Mouse (Mus musculus): ENCODE measurements around the gene Dgcr8. TPM values are rescaled to one million over a fixed set of nuclear protein-coding genes. Genes with fewer than 3 reads are reported as not detected.

Dgcr8 gene
- total RNA-seq, 4 experiments from 2014 or later: 10.7 to 14.7 (median 12.5) TPM

DNA sequence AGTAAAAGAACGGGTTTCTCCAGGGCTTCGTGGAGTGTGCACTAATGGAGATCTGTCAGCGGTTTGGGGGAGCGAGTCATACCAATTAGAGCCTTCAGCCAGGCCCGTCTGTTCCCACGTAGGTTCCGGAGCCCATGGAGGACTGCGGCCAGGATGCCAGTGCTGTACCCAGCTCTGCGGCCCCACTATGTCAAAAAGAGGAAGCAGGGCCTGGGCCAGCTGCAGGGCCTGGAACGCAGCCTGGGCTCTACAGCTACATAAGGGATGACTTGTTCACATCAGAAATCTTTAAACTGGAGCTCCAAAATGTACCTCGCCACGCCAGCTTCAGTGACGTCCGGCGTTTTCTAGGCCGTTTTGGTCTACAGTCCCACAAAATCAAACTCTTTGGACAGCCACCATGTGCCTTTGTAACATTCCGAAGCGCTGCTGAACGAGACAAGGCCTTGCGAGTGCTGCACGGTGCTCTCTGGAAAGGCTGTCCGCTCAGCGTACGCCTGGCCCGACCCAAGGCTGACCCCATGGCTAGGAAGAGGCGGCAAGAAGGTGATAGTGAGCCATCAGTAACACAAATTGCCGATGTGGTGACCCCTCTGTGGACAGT lies 39.6 kb downstream of the Dgcr8 start:
- no peak for DNase-seq (ENCODE audit: low spot score in 2 of 2)

GRCm38 (mm10) chr16:18248433-18249363 lies 40.3 kb downstream of the Dgcr8 start, which contains the start of the genes Trmt2a and Ranbp1:
Gene Trmt2a, plus strand, starts transcription at chr16:18248679.
Gene Ranbp1, minus strand, starts transcription at chr16:18248732.
- DNase-seq (ENCODE audit: low spot score in 2 of 2): peak; percentile 96 to 98

DNA sequence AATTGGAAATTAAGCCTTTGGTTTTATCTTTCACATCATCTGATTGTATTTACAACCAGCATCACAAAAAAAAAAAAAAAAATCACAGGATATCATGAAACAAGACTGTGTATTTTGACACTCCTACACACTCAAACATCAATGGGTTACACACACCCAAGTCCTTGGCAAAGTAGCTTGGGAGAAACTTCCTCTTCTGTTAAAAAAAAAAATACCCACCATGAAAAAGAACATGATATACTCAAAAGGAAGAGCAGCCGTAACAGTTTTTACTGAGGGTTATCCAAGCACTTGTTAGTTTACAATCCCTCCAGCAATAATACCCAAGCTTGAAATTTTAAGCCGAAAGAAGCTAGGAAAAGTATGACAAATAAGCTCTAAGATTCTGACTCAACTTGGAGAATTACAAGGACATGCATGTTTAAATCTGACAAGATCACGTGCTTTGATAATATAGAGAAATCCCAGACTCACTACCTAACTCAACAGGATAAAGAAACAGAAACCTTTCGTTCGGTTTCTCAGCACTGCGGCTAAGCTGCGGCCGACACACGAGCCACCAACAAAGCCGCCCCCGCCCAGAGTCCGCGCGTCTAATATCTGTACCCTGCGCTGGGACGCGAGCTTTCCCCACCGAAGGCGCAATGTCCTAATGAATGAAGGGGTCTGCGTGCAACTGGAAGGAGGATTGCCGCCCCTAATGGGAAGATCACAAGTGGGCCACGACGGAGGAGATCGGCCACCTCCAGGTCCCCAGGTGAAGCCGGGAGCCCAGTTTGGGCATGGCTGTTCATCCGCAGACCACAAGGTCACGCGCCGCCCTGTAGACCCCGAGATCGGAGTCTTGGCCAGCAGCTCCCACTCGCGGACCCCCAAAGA lies 41.3 kb downstream of the Dgcr8 start:
- DNase-seq (ENCODE audit: low spot score in 2 of 2): no peak

GRCm38 (mm10) chr16:18241581-18241980 lies 47.5 kb downstream of the Dgcr8 start:
- no peak for DNase-seq (ENCODE audit: low spot score in 2 of 2)

DNA sequence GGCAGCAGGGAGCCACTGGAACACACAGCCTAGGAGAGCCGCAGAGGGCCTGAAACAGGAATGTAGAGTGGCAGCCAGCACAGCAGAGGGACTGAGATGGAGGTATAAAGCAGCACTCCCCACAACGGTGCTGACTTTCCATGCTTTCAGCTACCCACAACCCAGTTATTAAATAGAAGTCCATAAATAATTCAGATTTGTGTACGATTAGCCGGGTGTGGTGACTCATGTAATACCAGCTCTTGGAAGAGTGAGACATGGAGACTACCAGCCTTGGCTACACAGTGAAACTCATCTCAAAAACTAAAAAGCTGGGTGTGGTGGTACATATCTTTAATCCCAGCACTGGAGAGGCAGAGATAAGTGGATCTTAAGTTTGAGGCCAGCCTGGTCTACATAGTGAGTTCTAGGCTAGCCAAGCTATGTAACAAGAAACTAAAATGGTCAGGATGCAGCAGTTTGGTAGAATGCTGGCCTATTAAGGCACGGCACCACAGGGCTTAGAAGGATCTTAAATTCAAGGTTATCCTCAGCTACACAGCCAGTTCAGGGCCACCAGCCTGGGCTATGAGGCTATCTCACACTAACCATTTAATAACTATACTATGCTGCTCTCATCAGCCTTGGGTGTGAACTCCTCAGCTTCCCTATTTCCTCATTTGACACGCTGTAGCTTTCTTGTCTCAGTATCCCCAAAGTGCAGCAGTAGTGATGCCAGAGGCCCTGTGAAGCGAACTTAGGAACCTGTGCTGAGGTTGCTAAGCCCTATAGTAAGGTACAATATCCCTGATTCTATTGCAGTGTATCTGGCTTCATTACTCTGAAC lies 52.2 kb downstream of the Dgcr8 start:
- no peak for DNase-seq (ENCODE audit: low spot score in 2 of 2)

- peak; percentile 45 to 53 for DNase-seq (ENCODE audit: low spot score in 2 of 2)
These were observed 53.5 kb downstream of the Dgcr8 start for GRCm38 (mm10) chr16:18235389-18236065.

GRCm38 (mm10) chr16:18234671-18235388 lies 54.2 kb downstream of the Dgcr8 start, which contains the start of gene Zdhhc8:
Gene Zdhhc8, minus strand, starts transcription at chr16:18235136.
- DNase-seq (ENCODE audit: low spot score in 2 of 2): peak; percentile 59 to 69

DNA sequence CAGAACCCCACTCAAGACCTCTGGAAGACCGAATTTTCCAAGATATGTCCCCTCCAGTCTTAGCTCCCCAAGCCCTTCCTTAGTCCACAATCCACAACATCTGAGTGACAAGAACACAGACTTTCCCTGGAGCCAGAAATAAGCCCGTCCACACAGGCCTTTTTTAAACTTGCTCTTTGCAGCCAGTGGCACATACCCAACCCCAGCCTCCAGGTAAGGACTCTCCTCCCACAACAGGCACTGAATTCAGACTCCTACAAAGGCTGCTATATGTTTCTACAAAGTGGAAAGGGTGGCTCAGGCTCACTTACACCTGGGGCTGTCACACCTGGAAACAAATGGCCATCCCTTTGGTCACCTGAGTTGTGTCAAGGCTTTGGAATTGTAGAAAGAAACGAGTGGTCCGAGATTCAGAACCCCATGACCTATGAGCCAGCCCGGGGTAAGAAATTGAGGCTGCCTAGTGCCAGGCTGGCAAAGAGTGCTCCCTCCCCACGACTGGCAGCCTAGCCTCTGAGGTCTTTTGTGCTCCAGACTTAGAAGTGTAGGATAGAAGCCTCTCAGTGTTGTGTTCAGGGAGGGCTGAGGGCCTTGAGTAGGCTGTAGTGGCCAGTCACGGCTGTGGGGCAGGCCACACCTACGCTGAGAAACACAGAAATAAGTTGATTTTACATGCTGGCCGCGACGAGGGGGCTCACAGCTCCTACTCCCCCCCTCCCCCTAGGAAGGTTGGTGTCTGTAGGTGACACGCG lies 55.0 kb downstream of the Dgcr8 start:
- DNase-seq (ENCODE audit: low spot score in 2 of 2): no peak

DNA sequence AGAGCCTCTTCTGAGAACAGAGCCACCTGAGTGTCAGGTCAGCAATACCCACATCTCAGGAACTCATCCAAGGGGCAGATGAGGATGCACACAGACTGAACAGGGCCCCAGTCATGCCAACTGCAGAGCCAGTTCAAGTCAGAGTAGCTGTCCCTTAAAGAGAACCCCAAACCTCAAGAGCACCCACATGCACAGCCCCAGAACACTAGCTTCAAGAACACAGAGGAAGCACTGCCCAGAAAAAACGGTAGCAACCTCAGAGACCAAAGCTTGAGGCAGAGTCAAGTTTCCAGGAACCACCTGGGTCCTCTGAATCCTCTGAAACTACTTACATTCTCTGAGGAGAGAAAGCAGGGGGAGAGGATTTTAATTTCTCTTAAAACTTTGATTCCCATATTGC lies 55.6 kb downstream of the Dgcr8 start:
- DNase-seq (ENCODE audit: low spot score in 2 of 2): no peak

GRCm38 (mm10) chr16:18231451-18231850 lies 57.6 kb downstream of the Dgcr8 start:
- no peak for DNase-seq (ENCODE audit: low spot score in 2 of 2)

GRCm38 (mm10) chr16:18231047-18231446 lies 58.0 kb downstream of the Dgcr8 start:
- no peak for DNase-seq (ENCODE audit: low spot score in 2 of 2)

DNA sequence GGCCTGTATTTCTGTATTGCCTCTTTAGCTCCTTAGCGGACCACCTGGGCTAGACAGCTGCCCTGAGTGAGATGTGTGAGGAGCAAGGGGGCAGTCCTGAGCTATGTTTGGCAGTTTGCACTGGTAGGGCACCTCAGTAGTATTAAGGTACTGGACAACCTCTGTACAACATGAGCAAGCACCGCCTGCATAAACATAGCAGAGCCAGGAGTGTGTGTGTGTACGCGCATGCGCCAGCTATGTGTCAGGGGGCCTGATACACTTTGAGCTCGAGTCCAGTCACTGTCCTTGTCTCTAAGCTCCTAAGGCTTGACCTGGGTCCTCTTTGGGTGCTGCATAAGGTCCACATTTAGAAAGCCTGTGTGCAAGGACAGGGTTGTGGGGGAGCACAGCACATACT lies 58.4 kb downstream of the Dgcr8 start:
- no peak for DNase-seq (ENCODE audit: low spot score in 2 of 2)

DNA sequence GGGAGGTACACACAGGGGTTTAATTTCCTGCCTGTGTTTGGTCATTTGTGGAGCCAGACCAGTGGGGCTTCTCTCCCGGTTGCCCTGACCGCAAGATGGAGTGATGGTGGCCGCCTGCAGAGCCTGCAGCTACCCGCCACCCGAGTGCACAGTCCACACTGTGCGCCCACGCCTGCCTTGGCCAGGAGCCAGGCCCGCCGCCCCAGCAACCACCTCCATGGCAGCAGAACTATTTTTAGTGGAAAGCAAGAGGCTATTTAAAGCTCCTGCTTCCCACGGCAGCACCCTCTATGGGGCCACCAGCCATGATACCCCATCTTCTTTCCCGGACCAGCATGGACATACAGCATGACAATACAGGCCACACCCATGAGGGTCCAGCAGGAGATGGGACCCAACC lies 59.4 kb downstream of the Dgcr8 start:
- peak; percentile 31 to 58 for DNase-seq (ENCODE audit: low spot score in 2 of 2)

- DNase-seq (ENCODE audit: low spot score in 2 of 2): no peak
These were observed 60.2 kb downstream of the Dgcr8 start for GRCm38 (mm10) chr16:18228856-18229255.

DNA sequence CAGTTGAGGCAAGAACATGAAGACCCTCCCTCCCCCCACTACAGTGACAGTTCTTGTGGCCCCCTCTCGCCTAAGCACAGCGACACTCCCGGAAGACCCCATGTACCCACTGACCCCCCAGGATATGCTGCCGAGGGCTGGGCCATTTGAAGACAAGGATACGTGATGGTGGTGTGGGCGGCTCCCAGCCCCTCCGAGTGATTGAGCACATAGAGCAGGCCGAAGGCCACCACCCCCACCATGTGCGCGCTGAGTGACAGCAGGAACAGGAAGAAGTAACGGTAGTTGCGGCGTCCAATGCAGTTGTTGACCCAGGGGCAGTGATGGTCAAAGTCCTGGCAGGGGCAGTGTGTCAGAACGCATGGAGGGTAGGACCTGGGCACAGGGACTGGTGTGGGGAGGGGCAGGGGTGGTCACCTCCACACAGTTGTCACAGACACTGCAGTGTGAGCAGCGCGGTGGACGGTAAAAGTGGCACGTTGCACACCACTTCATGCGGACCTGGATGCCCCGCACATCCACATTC lies 61.1 kb downstream of the Dgcr8 start:
- no peak for DNase-seq (ENCODE audit: low spot score in 2 of 2)

GRCm38 (mm10) chr16:18227187-18227586 lies 61.9 kb downstream of the Dgcr8 start:
- no peak for DNase-seq (ENCODE audit: low spot score in 2 of 2)

- peak in 1 of 2 experiments; percentile 36 for DNase-seq (ENCODE audit: low spot score in 2 of 2)
These were observed 66.9 kb downstream of the Dgcr8 start for GRCm38 (mm10) chr16:18222188-18222587.

- DNase-seq (ENCODE audit: low spot score in 2 of 2): no peak
These were observed 67.5 kb downstream of the Dgcr8 start for GRCm38 (mm10) chr16:18221543-18221898.

All from gastrocnemius, adult 8-10 months (tissue).